Mouse (Mus musculus): ENCODE measurements around the gene March1. TPM values are rescaled to one million over a fixed set of nuclear protein-coding genes. Genes with fewer than 3 reads are reported as not detected.
A peak's percentile ranks its signal among the peaks of the same experiment; 100 is the strongest.

Gene March1
- total and polyA plus RNA-seq, 2 experiments from 2014 or later = 42.8 to 47.5 TPM

DNA sequence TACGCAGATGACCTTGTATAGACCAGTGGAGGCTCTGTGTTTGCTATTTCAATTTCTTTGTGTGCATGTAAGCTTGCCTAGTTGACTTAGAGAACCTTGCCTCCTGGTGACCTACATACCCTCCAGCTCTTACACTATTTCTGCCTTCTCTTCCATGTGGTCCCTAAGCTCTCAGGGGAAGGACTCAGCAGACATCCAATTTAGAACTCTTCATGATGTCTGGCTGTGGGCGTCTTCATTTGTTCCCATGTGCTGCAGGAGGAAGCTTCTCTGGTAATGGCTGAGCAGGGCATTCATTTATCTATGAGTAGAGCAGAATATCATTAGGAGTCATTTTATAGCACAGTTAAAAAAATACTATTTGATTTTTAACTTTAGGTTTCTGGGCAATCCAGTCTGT is 195.3 kb downstream of the March1 start:
- Histone ChIP-seq H3K9ac (replicated peaks; ENCODE audit: low read length) (no peak overlapping the region), H3K27ac (no peak overlapping the region), H3K27me3 (ENCODE audit: insufficient read depth, low read length) (no peaks in the 10 kb centered on the region), H3K4me3 (ENCODE audit: low read length) (no peak overlapping the region), H3K36me3 (ENCODE audit: insufficient read depth, low read length) (no peaks in the 10 kb centered on the region), H3K9me3 (ENCODE audit: low read length) (no peaks in the 10 kb centered on the region), H3K4me2 (ENCODE audit: low read depth, low read length) (no peak overlapping the region), H3K4me1 (ENCODE audit: insufficient read depth, low read length) (no peaks in the 10 kb centered on the region)
- ATAC-seq = no peak
- DNase-seq (ENCODE audit: low spot score) = no peak
- no peak for TF ChIP-seq CTCF (IDR thresholded peaks at IDR 0.05; ENCODE audit: low read depth)
- WGBS = 86% methylated on average over 2 of the region's 2 CpGs

DNA sequence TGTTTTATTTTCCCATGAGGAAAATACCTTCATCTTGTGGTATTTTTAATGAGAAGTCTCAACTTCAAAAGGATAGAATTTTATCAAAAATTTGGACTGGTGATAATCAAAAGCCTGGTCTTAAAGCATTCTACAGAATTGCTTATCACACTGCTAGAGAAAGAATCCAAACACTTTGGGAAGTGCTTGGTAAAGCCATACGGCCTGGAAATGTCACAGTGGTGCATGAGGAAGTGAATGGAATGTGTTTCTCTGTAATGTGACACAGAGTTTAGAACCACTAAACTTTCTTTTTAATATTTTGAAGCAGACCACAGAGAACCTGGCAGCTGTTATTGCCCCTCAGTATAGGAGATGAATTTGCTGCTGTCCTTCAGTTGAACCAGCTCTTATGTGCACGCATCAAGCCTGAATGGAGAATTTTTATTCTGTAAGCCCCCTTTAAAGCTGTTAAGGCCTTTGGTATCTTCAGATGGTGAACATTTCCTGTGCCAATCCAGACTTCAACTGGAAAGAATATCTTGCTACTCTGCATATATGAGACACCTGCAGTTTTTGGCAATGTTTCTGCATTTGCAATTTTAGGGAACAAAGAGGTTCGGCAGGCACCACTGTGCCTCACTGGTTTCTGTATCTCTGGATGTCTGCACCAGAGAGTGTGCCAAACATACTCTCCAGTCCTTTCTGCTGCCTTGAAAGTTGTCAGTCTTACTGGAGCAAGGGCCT is 304.8 kb downstream of the March1 start:
- no peaks in the 10 kb centered on the region for H3K9me3 ChIP-seq (ENCODE audit: low read length)
- no peak for TF ChIP-seq CTCF (IDR thresholded peaks at IDR 0.05; ENCODE audit: low read depth)
- H3K36me3 ChIP-seq (ENCODE audit: insufficient read depth, low read length) = no peaks in the 10 kb centered on the region
- H3K4me1 ChIP-seq (ENCODE audit: insufficient read depth, low read length) = no peaks in the 10 kb centered on the region
- 39% methylated on average over 3 of the region's 3 CpGs for WGBS
- H3K9ac ChIP-seq (replicated peaks; ENCODE audit: low read length) = no peak overlapping the region
- H3K4me2 ChIP-seq (ENCODE audit: low read depth, low read length) = no peak overlapping the region
- ATAC-seq (peak; percentile 61), DNase-seq (ENCODE audit: low spot score) (peak; percentile 69)
- no peaks in the 10 kb centered on the region for H3K27me3 ChIP-seq (ENCODE audit: insufficient read depth, low read length)
- no peak overlapping the region for H3K27ac ChIP-seq
- H3K4me3 ChIP-seq (ENCODE audit: low read length) = no peak overlapping the region

DNA sequence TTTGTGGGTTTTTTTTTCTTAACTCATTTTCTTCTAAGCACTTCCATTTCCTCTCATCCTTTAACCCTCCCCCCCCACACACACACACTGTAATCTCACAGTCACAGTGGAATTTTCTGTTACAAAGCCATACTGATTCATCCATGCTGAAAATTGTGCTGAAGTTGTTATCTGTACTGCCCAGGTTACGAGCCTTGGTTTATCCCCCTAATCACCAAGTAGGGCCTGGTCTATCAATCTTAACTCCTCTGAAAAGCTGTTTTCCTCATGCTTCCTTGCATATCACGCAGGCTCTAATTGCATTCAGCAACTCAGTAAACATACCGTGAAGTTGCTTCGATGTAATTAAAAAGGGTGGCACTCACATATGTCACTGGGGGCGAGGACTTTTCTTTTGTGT is 339.2 kb downstream of the March1 start:
- WGBS = 17% methylated on average over 5 of the region's 5 CpGs
- H3K4me3 ChIP-seq (ENCODE audit: low read length) = no peak overlapping the region
- no peak overlapping the region for H3K9ac ChIP-seq (replicated peaks; ENCODE audit: low read length)
- no peak overlapping the region for H3K27ac ChIP-seq
- DNase-seq (ENCODE audit: low spot score) (no peak), ATAC-seq (no peak)
- no peak for TF ChIP-seq CTCF (IDR thresholded peaks at IDR 0.05; ENCODE audit: low read depth)
- no peaks in the 10 kb centered on the region for H3K36me3 ChIP-seq (ENCODE audit: insufficient read depth, low read length)
- no peaks in the 10 kb centered on the region for H3K4me1 ChIP-seq (ENCODE audit: insufficient read depth, low read length)
- no peak overlapping the region for H3K4me2 ChIP-seq (ENCODE audit: low read depth, low read length)
- no peaks in the 10 kb centered on the region for H3K27me3 ChIP-seq (ENCODE audit: insufficient read depth, low read length)
- H3K9me3 ChIP-seq (ENCODE audit: low read length) = no peaks in the 10 kb centered on the region

DNA sequence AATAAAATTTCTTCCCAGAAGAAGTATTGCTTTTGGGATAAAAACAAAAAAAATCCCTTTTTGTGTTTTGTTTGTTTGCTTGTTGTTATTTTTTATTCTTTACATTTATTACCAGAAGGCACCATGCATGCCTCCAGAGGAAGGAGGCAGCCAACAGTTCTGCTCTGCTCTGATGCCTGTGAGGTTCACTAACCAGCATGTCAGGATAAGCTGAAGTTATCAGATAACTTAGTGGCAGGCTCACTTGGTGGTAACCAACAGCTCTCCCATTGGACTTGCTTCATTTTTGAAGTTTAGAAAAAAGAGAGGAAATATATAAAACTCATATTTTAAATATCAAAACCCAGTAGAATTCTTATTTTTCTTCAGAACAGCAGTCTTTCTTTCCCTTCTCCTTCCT is 339.8 kb downstream of the March1 start:
- ATAC-seq (no peak), DNase-seq (ENCODE audit: low spot score) (no peak)
- H3K27me3 ChIP-seq (ENCODE audit: insufficient read depth, low read length) = no peaks in the 10 kb centered on the region
- H3K4me3 ChIP-seq (ENCODE audit: low read length) = no peak overlapping the region
- H3K9me3 ChIP-seq (ENCODE audit: low read length) = no peaks in the 10 kb centered on the region
- H3K36me3 ChIP-seq (ENCODE audit: insufficient read depth, low read length) = no peaks in the 10 kb centered on the region
- no peak overlapping the region for H3K9ac ChIP-seq (replicated peaks; ENCODE audit: low read length)
- no peak overlapping the region for H3K4me2 ChIP-seq (ENCODE audit: low read depth, low read length)
- H3K4me1 ChIP-seq (ENCODE audit: insufficient read depth, low read length) = no peaks in the 10 kb centered on the region
- H3K27ac ChIP-seq = no peak overlapping the region
- no peak for TF ChIP-seq CTCF (IDR thresholded peaks at IDR 0.05; ENCODE audit: low read depth)

DNA sequence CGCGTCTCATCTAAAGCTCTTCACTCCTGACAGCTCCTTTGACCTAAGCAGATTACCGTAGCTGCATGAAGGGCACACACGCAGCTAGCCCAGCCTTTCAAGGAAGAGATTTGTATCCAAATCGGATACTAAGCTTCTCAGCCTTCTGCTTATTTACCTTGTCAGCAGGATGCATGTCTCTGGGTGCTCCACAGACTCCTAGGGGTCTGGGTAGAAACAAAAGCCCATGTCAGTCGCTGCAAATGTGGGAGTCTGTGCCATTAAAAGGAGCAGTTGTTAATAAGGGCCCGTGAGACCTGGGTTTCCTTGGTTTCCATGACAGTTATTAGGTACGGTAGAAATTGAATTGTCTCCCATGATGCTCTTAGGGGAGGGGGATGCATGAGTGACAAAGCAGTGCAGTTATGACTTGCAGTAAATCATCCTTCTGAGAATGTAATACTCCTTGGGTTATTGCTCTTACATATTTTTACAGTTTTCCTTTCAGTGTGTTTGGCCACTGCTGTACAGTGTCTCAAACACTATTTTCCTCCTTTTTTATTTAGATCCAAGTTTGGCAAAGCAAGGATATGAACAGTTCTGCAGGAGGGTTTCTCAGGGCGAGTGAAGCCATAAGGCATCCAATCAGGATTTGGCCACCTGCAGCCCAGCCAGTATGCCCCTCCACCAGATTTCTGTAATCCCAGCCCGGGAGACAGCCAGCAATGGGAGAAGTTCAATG is 349.0 kb downstream of the March1 start:
- Histone ChIP-seq H3K4me1 (ENCODE audit: insufficient read depth, low read length) (no peaks in the 10 kb centered on the region), H3K9me3 (ENCODE audit: low read length) (no peaks in the 10 kb centered on the region), H3K9ac (replicated peaks; ENCODE audit: low read length) (no peak overlapping the region), H3K36me3 (ENCODE audit: insufficient read depth, low read length) (no peaks in the 10 kb centered on the region), H3K4me2 (ENCODE audit: low read depth, low read length) (peak overlapping the region; percentile 43), H3K27me3 (ENCODE audit: insufficient read depth, low read length) (no peaks in the 10 kb centered on the region), H3K27ac (peak overlapping the region; percentile 62), H3K4me3 (ENCODE audit: low read length) (peak overlapping the region; percentile 15)
- no peak for TF ChIP-seq CTCF (IDR thresholded peaks at IDR 0.05; ENCODE audit: low read depth)
- WGBS = 2% methylated on average over 10 of the region's 10 CpGs
- DNase-seq (ENCODE audit: low spot score) (peak; percentile 55), ATAC-seq (peak; percentile 92)

DNA sequence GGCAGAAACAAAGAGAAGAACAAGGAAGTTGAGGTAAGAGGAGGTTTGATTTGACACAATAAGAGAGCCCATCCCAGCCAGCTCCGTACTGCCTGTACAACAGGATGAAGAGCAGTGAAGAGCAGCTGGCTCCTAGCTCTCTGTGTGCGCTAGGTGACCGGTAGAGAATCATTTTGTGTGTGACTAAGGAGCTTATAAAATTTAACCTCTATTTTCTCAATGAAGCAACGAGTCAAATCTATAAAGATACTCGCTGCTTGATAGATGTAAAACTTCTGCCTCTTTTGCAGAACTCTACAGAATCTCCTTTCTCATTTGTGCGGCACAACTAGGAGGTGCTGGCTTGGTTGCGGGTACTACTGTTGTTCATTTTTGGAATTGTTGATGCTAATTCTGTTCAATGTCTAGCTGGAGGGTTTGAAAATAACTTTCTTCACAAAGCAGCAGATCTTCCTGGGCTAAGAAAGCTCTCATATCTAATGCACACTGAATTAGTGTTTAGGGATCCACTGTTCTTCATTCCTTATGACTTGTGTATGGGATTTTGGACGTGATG is 349.6 kb downstream of the March1 start:
- Histone ChIP-seq H3K4me3 (ENCODE audit: low read length) (no peak overlapping the region; the same call in 1 of the 2 replicates), H3K4me2 (ENCODE audit: low read depth, low read length) (peak overlapping the region; percentile 43), H3K9me3 (ENCODE audit: low read length) (no peaks in the 10 kb centered on the region), H3K4me1 (ENCODE audit: insufficient read depth, low read length) (no peaks in the 10 kb centered on the region), H3K27me3 (ENCODE audit: insufficient read depth, low read length) (no peaks in the 10 kb centered on the region), H3K9ac (replicated peaks; ENCODE audit: low read length) (no peak overlapping the region), H3K27ac (no peak overlapping the region), H3K36me3 (ENCODE audit: insufficient read depth, low read length) (no peaks in the 10 kb centered on the region)
- DNase-seq (ENCODE audit: low spot score) = no peak
- TF ChIP-seq CTCF (IDR thresholded peaks at IDR 0.05; ENCODE audit: low read depth) = no peak
- ATAC-seq = peak; percentile 50
- 44% methylated on average over 8 of the region's 8 CpGs for WGBS

DNA sequence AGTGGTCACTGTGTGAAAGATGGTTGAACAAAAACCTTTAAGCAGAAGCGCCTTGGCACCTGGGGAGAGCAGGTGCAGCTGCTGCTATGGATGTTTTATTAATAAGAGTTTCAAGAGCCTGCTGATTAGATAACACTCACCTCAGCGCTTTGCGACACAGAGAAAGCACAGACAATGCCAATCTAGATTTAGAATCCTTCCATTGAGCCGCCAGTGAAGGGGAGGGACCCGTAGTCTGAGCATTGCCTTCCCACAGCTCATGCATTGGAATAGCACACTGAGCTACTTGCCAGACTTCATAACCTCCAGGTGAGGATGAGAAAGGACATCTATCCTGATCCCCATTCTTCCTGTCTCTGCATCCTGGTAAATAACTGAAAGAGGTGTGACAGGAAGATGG is 359.2 kb downstream of the March1 start:
- H3K36me3 ChIP-seq (ENCODE audit: insufficient read depth, low read length) = no peaks in the 10 kb centered on the region
- H3K27me3 ChIP-seq (ENCODE audit: insufficient read depth, low read length) = no peaks in the 10 kb centered on the region
- H3K27ac ChIP-seq = no peak overlapping the region
- H3K9ac ChIP-seq (replicated peaks; ENCODE audit: low read length) = no peak overlapping the region
- DNase-seq (ENCODE audit: low spot score) (no peak), ATAC-seq (no peak)
- no peak overlapping the region for H3K4me3 ChIP-seq (ENCODE audit: low read length)
- no peaks in the 10 kb centered on the region for H3K4me1 ChIP-seq (ENCODE audit: insufficient read depth, low read length)
- no peak overlapping the region for H3K4me2 ChIP-seq (ENCODE audit: low read depth, low read length)
- TF ChIP-seq CTCF (IDR thresholded peaks at IDR 0.05; ENCODE audit: low read depth) = no peak
- WGBS = 68% methylated on average over 5 of the region's 5 CpGs
- no peaks in the 10 kb centered on the region for H3K9me3 ChIP-seq (ENCODE audit: low read length)
